Mouse (Mus musculus): ENCODE measurements around the gene Tmem52b.

Tmem52b gene

DNA sequence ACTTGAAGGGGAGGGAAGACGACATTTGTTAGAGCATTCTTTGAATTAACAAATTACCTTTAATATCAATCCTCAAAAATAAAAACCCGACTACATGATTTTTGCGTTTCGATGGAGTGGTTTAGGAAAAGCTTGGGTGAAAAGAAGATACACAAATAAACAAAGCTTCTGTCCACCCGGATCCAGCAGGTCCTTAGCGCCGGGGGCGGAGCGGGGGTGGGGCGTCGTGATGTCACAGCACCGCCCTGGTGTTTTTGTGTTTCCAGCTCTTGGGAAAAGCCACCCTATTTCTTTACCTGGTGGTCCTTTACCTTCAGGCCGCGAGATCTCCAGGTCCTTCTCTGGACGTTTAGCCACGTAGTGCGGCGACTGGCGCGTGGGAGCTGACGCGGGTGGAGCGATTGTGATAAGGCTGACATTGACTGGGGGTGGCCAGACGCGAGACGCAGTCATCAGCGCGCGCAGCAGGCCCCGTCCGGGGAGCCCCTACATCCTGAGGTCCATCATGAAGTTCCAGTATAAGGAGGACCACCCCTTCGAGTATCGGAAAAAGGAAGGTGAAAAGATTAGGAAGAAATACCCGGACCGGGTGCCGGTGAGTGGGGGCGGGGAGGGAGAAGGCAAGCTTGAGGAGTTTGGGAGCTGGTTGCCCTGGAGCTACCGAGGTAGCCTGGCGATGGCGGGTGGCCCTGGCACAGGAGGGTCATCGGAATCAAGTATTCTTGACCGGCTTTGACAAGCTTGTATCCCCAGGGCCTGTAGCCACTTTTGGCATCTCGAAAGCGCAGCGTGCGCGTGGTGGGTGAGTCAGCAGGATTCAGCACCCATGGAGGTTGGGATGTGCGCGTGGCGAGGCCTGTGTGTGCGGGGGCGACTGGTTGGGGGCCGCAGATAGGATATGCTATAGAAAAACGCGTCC is 20.8 kb downstream of the Tmem52b start, which contains the start of gene Gabarapl1:
Gene Gabarapl1 (plus strand): TSS at position 219 of the 919 bp plus-strand sequence.
- DNase-seq = peak; percentile 92

- no peak for DNase-seq
These were observed 21.7 kb downstream of the Tmem52b start for GRCm38 (mm10) chr6:129534057-129534456.

DNA sequence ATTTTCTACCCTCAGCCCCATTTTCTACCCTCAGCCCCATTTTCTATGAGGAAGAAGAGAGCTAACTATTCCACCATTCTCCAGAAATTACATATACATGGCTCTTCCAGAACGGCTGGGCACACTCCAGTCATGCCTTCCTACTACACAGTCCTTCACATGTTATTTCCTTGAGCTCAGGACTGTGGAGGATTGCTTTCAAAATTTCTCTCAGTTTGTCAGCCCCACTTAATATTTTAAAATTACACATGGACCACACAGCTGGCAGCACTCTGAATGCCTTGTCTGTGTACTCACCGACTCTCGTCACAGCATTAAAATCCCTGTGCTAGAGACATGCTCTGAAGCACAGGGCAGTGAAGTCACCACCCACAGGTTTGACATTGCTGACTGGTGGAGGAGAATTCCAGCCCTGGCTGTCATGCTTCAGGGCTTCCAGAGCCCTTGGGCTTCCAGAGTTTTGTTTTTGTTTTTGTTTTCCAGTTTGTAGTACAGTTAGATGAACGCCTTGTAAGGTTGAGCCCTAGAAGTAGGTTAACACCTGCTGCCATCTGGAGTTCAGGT is 22.4 kb downstream of the Tmem52b start:
- peak; percentile 52 for DNase-seq

DNA sequence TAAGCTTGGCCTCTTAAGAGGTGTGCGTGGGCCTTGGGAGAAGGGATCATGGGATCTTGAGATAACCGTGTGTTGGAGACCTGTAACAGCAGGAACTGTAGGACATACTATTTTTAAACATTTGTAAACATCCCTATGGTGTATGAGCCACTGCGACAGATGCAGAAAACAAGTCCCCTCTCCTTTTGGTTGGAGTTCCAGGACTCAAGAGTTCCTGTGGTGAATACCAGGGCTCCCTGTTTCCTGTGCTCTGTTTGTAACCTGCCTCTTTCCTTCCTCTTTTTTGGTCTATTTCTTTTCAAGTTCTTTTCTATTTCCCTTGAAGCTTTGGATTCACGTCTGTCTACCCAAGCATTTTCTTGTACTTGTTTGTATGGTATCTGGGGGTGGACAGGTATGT is 23.4 kb downstream of the Tmem52b start:
- DNase-seq = no peak

- no peak for DNase-seq
These were observed 26.2 kb downstream of the Tmem52b start for GRCm38 (mm10) chr6:129538555-129538954.

- no peak for DNase-seq
These were observed 29.6 kb downstream of the Tmem52b start for GRCm38 (mm10) chr6:129541931-129542330.

DNA sequence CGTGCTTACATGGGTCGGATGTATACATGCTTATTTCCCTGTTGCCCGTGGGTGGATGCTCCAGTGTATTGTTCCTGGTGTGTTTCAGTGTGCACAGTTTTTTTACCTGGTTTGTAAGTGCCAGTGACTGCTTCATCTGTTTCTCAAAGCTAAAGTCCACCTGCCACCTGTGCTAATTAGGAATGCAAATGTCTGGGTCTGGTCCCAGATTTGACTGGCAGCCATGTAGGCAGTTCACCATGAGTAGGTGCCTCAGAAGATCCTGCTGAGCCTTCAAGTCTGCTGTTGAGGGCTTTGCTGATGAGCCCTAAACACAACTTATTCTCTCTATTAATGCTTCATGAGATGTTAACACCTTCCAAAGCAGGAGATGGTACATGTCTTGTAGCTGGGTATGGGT is 30.2 kb downstream of the Tmem52b start:
- no peak for DNase-seq

DNA sequence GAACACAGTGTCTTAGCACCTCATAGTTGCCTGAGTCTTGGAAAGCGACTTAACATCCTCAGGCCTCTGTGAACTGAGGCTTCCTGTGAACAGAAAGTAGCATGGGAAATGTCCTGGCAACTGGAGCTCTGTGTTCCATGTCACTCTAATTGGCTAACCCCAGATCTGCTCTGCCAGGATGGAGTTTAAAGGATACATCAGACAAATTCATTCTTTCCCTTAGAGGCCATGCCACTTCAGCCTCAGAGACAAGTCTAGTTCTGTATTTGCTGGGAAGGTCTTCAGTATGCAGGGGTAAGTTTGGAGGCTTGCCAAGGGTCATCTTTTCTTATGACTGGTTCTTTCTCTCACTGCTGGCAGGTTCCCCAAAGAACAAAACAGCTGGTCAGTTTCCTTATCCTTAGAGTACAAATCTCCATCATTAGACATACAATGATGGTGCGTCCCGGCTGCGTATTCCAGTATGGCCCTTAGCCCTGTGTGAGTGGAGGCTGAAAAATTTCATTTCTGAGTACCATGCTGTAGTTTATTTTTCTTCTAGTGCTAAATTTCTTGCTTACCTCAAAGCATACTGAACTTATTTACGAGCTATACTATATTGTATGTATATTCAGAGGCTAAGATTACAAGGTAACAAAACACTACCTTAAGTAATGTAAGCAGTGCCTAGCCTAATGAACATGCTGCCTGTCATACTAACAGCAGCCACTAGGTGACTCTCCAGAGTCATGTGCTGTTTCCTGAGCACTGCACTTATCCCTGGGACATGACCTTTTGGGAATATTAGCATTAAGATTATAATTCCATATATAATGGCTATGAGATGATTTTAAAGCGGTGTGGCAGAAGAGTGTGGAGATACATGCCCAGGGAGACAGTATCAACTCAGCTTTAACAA is 31.6 kb downstream of the Tmem52b start:
- DNase-seq = peak; percentile 84

- DNase-seq = no peak
These were observed 34.9 kb downstream of the Tmem52b start for GRCm38 (mm10) chr6:129547277-129547676.

DNA sequence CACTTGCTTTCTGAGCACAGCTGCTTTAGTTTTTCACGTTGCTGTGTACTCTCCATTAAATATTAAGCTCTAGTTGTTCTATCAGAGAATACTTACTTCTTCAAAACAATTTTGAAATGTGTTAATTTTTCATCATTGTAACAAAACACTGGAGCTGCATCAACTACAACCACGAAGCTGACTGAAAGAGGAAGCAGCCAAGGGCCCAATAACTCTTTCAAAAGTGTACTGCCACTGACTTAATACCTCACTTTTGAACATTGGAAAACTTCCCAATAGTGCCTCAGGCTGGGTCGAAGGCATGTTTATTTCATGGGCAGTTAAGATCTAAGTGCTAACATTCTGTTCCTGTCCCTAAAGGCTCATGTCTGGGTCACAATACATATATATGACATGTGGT is 35.7 kb downstream of the Tmem52b start:
- DNase-seq = no peak

GRCm38 (mm10) chr6:129557298-129558023 is 45.1 kb downstream of the Tmem52b start:
- DNase-seq = no peak

GRCm38 (mm10) chr6:129558946-129559640 is 46.7 kb downstream of the Tmem52b start:
- DNase-seq = peak; percentile 85

GRCm38 (mm10) chr6:129559641-129560027 is 47.3 kb downstream of the Tmem52b start:
- DNase-seq = no peak

GRCm38 (mm10) chr6:129565257-129565656 is 52.9 kb downstream of the Tmem52b start:
- no peak for DNase-seq

Measured in kidney, postnatal 10 days (tissue).